Mouse (Mus musculus): ENCODE results near the gene Tnks2.

DNA sequence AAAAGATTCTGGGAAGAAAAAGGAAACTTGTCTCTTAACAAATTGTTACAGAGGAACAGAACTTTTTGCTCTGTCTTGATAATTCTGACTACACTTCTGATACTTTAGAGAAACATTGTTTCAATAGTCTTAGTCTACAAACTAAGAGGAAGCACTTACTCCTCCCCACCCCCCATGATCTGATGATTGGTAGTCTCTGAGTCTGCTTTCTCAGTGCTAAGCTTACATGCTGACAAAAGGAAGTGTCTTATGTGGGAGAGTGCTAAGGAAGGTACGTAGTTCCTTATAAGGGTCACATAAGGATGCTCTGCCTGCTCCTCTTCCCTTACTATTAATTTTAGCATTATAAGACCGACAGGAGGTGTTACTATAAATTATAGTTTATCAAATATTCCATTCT, 98.6 kb downstream of the Tnks2 start:
- no peak for TF ChIP-seq POLR2A (IDR thresholded peaks at IDR 0.05; ENCODE audit: insufficient read depth, low read depth, low read length)
- TF ChIP-seq CTCF (IDR thresholded peaks at IDR 0.05; ENCODE audit: insufficient read depth, low read depth, low read length): no peak
